Mouse (Mus musculus) adrenal gland (tissue): ENCODE results near the gene Apoc2.

Experiments used
- intact Hi-C: fragments of 180-260 bp; cut with DNase I; formaldehyde crosslinking; loops from one replicate; pipeline ENCODE4 v1.15.1; 2025

Gene Apoc2

DNA sequence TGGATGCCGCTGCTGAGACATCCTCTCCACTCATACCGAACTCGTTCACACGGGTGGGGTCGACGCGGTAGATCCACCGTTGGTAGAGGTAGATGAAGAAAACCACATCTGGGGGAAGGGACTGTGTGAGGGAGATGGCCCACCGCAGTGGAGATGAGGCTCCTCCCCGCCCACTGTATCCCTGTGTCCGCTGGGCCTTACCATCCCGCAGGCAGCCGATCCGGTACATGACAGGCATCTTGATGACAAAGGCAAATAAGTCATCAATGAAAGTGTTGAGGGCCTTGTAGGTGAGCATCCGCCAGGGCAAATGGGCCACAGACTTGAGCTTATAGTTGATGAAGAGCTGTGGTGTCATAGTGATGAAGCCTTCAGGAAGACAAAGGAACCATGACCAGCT lies 43.9 kb downstream of the Apoc2 start:
- intact Hi-C loops, result no loop called here

DNA sequence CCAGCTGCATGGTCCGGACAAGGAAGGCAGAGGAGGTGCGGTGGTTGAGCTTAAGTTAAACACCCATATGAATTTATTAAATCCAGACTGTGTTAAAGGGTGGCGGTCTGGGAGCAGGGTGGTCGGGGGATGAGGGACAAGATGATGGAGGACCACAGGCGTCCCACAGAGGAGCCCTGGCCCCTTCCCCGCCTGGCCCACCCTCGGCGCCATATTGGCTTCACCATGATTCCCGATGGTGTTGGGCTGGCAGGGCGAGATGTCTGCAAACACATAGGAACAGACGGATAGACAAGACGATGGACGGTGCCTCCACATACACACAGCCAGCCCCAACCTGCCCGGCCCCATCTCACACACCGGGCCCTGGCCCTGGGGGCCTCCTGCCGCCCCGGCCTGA lies 44.5 kb downstream of the Apoc2 start:
- intact Hi-C loops, result no loop called here

DNA sequence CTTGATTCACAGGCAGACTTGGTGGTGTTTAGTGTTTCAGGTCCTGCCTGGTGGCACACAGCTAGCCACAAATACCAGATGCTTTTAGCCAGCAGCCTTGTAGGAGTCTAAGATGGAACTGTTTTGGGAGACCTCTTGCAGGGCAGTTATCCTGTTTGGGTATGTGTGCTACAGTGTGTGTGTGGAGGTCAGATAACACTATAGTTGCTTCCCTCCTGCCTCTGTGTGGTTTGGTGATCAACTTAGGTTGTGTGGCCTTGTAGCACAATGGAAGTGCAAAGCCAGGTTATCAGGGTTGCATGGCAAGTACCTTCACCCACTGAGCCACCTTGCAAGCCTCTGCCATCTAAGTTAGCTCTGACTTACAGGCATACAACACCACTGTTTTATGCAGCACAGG lies 45.0 kb downstream of the Apoc2 start:
- intact Hi-C loops, result no loop called here

DNA sequence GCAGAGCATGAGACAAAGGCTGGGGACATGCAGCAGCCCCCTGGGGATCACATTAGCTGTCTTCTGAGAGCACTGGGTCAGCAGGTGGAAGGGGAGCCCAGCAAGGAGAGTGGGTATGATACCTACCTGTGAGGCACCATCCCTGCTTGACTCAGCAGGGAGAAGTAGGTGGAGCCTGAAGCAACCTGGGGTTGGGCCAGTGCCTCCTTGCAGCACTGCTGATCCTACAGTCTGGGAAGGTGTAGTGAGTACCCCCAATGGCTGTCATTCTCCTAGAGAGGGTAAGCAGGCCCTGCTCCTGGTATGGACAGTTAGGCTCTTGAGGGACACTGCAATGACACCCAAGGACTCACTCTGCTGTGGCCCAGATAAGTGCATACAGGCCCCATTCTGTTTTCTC lies 45.5 kb downstream of the Apoc2 start:
- intact Hi-C loops, result no loop called here

DNA sequence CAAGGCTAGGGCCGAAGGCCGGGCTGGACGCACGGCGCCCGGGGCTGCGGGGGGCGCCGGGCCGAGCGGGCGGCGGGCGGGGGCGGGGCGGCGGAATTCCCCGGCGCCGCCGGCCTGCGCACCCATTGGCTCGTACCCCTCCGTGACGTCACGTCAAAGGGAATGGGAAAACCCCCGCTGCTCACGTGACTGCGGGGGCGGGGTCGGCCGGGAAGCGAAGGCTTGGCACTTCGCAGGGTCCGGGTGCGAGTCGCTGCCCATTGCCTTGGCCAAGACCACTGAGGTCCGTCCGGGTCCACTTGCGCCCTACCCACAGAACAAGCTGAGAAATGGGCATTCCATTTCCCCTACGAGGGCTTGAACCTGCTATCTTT lies 48.4 kb downstream of the Apoc2 start, which contains the start of gene Relb:
Relb (minus strand) TSS at position 78 of the 374 bp plus-strand sequence.
- intact Hi-C loops, result no loop called here

DNA sequence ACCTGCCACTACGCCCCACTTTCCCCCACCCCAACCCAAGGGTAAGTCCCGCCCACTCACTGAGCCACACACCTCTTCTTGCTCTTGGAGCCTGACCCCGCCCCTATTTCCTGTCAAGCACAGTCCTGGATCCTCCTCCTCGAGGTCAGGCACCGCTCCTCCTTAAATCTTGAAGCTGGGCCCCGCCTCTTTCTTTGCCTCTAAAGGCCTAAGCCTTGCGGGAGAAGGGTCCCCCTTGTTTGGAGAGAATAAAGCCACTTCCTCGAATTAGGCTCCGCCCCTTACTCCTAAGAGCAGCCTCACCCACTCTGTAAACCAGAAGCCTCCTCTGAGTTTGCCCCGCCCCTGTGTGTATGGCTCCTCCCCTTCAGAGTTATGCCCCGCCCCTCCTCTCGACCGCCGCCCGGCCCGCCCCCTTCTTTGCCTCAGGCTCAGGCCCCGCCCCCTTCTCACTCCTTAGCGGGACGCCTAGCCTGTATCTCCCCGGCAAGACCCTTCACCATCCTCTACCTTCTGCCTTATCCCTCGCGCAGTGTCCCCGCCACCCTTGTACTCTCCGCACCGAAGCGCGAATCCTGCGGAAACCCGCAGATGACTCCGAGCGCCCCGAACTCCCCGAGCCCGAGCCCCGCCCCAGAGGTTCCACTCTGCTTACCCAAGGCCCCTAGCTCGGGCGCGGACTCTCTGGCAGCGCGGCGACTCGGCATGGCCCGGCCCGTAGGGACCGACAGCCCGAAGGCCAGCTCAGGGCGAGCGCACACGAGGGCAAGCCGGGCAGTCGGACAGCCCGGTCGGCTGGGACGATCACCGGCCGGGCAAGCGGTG lies 49.0 kb downstream of the Apoc2 start:
- intact Hi-C loops, result no loop called here

DNA sequence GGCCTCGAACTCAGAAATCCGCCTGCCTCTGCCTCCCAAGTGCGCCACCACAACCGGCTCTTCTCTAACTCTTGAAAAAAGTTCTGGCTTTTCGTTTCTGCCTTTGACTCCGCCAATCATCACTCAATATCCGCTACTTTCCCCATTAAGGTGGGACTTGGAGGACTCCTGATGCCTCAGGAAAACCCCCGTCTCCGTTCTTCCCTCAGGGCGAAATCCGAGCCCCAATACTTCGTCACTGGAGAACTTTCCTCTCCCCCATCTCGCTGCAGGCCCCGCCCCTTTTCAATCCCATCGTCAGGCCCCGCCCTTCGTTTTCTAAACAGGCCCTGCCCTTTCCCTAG lies 49.6 kb downstream of the Apoc2 start:
- intact Hi-C loops, result no loop called here

DNA sequence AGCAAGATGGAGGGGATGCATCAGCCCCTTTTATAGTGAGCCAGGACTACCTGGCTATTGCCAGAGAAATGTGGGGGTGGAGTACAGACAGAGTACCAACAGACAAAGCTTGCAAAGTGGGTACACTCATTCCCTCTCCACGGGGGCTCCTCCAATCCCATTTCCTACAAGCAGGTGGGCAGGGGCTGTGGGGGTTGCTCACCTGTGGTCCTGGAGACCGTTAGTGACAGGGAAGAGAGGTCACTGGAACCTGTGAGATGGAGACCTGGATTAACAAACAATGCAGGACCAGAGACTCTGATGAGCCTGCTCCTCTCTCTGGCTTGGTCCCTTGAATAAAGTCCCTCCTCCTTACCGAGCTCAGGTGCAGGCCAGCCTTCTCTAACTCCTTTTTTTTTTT lies 50.0 kb downstream of the Apoc2 start:
- intact Hi-C loops, result no loop called here

DNA sequence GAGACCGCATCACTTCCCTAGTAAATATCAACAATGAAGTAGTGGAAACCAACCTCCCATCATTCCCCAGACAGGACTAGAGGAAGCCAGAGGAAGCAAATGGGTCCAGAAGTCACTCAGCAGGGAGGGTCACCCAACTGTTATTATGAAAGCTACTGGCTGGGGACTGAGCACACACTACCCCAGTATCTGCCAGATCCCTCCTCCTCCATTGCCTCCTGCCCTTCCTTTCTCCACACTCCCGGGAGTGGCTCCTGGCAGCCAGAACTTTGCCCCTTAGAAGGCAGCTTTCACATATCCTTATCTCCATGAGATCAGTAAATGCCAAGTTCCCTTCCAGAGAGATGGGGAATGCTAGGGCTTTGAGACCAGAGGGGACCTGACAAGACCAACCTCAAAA lies 54.3 kb downstream of the Apoc2 start:
- intact Hi-C loops, result loop anchor here (5.0 kb wide), 1 partner anchor 46 kb away; the partner anchor contains the start of genes Gemin7 and Zfp296

DNA sequence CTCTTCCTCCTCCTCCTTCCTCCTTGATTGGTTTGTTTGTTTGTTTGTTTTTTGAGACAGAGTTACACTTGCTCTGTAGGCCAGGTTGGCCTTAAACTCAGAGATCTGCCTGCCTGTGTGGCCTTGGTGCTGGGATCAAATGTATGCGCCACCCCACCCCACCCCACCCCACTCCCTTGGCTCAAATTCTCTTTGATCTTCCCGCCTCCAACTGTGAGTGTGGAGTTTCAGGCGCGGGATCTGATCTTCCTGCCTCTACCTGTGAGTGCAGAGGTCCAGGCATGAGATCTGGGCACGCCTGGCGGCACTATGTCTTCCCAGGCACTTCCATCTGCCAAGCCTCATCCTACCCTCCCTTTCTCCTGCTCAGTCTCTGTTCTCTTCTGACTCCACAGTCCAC lies 55.5 kb downstream of the Apoc2 start:
- intact Hi-C loops, result loop anchor here (5.0 kb wide), 1 partner anchor 45 kb away; the partner anchor contains the start of genes Gemin7 and Zfp296
